Mouse (Mus musculus): Measurements from ENCODE around the gene Ablim2.
A peak's percentile ranks its signal among the peaks of the same experiment; 100 is the strongest.

Gene Ablim2

DNA sequence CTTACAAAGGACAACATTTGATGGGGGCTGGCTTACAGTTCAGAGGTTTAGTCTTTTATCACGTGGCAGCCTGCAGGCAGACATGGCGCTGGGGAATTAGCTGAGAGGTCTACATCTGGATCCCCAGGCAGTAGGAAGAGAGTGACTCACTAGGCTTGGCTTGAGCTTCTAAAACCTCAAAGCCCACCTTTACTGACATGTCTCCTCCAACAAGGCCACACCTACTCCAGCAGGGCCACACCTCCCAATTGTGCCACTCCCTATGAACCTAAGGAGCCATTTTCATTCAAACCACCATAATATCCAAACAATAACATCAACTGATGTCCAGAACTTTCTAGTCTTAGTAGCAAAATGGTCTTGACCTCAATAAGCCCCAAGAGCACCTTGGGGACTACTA, 12.6 kb downstream of the Ablim2 start:
- no peak for DNase-seq (ENCODE audit: low read depth, low spot score)

DNA sequence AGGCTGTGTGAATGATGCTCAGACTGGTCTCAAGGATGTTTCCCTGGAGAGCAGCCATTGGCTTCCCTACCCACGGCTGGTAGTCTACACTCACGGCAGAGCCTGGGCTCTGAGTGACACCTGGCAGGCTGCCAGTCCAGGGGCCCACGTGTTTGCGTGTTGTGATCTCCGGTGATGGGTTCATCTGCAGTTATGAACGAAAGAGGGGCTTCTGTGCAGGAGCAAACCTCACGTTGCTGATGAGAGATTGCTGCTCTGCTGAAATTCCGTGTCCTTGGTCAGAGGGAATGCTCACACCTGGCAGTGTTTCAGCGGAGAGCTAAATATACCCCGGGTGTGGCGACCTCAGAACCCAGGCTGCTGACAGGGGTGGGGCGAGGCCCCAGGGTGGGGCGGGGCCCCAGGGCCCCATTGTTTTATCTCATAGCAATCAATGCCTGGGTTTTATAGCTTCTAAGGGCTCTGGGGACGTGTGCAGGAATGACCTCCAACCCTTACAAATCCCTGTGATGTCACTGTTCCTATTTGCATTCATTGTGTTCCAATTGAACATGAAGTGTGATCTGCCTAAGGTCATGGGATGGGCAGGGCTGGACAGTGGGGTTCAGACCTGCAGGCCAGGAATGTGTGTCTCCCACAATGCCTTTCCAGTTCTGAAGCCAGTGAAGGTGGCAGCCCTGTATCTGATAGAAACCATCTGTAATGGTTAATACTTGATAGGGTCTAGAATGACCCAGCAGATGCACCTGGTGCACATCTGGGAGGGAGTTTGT, 13.4 kb downstream of the Ablim2 start:
- no peak for DNase-seq (ENCODE audit: low read depth, low spot score)

GRCm38 (mm10) chr5:35773274-35774136, 15.8 kb downstream of the Ablim2 start:
- DNase-seq (ENCODE audit: low read depth, low spot score), result no peak

- DNase-seq (ENCODE audit: low read depth, low spot score), result no peak
Observed at GRCm38 (mm10) chr5:35774137-35774424, 16.4 kb downstream of the Ablim2 start.

DNA sequence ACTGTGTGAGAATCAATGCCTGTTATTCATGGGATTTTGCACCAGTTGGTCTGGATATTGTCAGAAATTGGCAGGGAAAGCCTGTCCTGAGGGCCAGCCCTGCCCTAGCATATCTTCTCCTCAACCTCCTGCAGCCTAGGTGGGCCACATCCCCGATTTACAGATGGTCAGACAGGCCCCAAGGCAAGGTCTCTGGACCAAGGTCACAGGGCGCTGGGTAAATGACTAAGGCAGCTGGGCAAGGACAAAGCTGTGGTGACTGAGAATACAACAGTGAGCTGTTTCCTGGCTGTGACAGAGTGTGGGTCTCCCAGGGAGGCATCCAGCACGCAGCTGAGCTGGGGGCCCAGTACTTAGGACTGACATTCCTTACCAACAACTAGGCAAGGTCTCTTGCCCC, 23.4 kb downstream of the Ablim2 start:
- DNase-seq (ENCODE audit: low read depth, low spot score), result no peak

DNA sequence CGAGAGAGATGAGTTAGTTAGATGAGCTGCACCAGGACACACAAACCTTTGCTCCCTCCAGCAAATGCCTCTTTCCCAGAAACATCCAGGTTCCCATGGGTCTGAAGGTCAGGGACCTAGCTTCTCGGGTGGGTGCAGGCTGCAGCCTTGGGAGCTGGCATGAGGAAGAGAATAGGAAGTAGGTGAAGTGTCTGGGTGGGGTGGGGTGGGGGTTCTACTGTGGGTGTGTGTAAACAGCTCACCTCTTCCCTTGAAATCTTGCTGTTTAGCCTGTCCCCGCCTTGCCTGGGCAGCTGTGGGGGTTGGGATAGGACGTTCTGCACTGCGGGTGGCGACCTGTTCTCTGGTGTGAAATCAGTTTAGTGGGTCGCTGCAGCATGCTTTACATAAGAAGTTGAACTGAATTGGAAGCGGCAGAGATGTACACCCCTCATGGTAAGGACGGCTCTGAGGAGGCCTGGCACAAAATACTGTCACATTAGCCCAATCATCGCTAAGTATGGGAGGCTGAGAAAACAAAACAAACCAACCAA, 25.0 kb downstream of the Ablim2 start:
- no peak for DNase-seq (ENCODE audit: low read depth, low spot score)

- DNase-seq (ENCODE audit: low read depth, low spot score), result no peak
Observed at GRCm38 (mm10) chr5:35785853-35786252, 28.2 kb downstream of the Ablim2 start.

DNA sequence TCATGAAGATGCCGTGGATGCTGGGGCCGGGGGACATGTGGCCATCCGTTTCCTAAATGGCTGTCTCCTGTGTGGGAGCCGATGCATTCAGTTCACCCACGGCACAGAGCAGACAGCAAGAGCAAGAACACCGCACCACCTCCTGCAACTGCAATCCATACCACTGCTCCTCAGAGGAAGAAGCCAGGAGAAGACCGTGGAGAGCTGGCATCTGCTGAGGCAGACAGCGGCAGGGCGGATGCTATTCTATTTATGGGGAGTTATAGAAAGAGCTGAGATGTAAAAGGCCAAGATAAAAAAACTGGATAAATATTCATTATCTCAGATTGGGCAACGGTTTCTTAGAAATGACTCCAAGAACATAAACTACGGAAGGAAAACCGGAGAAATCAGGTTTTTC, 30.2 kb downstream of the Ablim2 start:
- no peak for DNase-seq (ENCODE audit: low read depth, low spot score)

DNA sequence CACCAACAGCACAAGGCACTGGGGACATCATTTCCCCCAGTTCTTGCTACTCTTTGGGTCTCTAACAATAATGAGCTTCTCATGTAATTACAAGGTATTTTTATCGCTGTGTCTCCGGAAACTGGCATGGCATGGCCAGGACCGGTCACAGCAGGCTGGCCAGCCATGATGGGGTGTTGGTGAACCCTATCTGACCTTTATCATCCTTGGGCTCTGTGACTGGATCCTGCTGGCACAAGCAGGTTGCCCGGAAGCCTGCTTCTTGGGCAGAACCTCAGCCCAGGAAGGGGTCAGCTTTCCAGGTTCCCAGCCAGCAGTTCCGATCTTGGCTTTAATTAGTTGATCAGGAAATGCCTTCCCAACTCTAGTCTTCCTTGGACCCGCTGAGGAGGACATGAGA, 31.0 kb downstream of the Ablim2 start:
- no peak for DNase-seq (ENCODE audit: low read depth, low spot score)

DNA sequence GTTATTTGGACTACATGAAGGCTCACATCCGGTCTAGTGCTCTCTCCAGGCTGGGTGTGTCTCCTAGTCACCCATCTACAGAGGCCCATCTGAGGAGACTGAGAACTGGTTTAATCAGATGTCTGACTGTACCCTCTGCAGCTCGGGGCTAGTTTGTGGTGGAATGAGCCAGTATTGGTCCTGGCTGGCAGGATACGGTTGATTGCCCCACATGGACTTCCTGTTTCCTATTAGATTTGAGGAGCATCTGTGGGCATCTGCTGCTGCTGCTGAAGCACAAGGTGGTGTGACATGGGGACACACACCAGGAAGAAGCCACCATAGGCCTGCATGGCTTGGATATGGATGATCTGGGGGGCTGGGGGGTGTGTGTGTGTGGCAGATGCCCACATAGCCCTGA, 32.0 kb downstream of the Ablim2 start:
- DNase-seq (ENCODE audit: low read depth, low spot score), result no peak

DNA sequence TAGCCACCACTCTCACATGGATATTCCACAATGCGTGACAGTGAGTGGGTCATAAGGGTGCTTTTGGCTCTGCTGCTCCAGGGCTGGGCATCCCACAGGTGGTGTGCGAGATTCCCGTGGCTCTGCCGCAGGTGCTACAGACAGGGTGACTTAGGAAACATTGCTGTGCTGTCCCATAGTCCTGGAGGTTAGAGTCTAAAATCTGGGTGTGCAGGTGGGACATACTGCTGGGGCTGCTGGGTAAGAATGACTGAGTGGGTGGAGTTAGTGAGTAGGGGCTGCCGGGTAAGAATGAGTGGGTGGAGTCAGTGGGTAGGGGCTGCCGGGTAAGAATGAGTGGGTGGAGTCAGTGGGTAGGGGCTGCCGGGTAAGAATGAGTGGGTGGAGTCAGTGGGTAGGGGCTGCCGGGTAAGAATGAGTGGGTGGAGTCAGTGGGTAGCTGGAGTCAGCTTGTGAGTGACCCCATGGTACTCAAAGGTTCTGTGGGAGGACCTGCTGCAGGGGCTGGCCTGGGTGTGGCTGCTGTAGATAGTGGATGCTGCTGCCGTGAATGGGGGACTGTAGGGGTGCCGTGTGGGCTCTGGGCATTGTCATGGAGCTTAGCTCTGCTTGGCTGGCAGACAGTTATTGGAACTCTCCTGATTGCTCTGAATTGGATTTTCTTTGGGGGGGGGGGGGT, 32.8 kb downstream of the Ablim2 start:
- no peak for DNase-seq (ENCODE audit: low read depth, low spot score)

GRCm38 (mm10) chr5:35793971-35794370, 36.3 kb downstream of the Ablim2 start:
- DNase-seq (ENCODE audit: low read depth, low spot score), result no peak

DNA sequence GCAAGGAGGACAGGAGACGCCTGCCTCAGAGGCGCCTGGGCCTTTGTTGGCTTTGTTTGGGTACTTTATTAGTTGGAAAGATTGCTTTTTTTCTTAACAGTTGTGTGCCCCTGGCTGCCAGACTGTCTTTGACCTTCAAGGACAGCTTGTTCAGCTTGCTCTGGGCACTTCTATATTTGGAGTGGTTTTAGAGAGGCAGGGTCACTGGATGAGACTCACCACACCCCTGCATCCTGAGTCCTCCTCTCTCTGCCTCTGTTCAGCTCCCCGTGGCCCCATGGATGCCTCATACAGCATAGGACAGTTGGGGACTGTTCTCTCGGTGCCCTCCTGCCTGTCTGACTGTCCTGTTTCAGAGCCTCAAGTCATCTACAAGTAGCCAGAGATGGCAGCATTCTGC, 37.3 kb downstream of the Ablim2 start:
- no peak for DNase-seq (ENCODE audit: low read depth, low spot score)

- peak; percentile 46 for DNase-seq (ENCODE audit: low read depth, low spot score)
Observed at GRCm38 (mm10) chr5:35795481-35796048, 37.9 kb downstream of the Ablim2 start.

DNA sequence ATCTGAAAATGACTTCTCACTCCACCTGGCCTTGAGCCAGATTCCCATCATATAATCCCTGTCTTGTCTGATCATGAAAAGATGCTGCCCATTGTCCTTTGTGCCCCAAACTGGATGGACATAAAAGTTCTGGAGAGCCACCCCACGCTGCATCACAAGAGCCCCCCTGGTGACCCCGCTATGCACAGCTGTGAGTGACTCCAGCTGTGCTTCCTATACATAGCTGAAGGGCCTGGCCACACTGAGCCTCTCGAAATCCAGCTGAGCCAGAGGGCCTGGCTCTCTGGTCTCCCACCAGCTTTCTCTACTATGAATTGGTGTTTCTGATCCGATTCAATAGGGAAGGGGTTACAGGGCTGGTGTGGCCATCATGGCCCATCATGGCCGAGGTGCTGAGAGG, 38.5 kb downstream of the Ablim2 start:
- DNase-seq (ENCODE audit: low read depth, low spot score), result no peak

- no peak for DNase-seq (ENCODE audit: low read depth, low spot score)
Observed at GRCm38 (mm10) chr5:35799090-35799489, 41.4 kb downstream of the Ablim2 start.

GRCm38 (mm10) chr5:35803416-35803815, 45.7 kb downstream of the Ablim2 start:
- no peak for DNase-seq (ENCODE audit: low read depth, low spot score)

- no peak for DNase-seq (ENCODE audit: low read depth, low spot score)
Observed at GRCm38 (mm10) chr5:35804685-35805084, 47.0 kb downstream of the Ablim2 start.

DNA sequence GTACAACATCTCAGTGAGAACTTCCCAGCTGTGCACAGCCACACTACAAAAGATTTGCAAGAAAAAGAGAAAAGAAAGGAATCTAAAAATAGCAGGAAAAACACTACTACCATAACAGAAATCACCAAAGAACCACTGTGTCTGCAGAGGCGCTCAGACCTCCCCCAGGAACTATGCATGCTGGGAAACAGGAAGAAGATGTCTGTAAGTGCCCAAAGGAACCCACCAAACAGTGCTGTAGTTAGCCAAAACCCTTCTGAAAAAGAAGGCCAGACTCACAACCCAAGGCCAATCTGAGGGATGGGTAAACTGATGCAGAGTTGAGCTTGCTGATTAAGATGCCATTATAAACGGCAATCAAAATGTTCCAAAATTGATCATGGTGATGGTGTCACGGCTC, 47.5 kb downstream of the Ablim2 start:
- DNase-seq (ENCODE audit: low read depth, low spot score), result no peak

DNA sequence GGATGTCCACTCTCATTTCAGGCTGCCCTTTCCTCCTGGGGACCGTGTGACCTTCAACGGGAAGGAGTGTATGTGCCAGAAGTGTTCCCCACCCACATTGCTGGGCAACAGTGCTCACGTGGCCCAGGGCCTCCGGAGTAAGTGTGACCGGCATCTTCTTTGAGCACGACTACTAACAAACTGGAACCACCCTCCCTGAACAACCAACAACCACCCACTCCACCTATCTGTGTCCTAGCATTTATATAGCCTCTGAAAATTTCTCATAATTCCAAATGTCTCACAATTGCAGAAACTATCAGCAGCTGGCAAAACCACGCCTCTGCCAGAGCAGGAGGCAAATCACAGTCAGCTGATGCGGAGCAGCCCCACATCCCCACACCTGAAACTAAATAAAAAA, 49.3 kb downstream of the Ablim2 start:
- no peak for DNase-seq (ENCODE audit: low read depth, low spot score)

DNA sequence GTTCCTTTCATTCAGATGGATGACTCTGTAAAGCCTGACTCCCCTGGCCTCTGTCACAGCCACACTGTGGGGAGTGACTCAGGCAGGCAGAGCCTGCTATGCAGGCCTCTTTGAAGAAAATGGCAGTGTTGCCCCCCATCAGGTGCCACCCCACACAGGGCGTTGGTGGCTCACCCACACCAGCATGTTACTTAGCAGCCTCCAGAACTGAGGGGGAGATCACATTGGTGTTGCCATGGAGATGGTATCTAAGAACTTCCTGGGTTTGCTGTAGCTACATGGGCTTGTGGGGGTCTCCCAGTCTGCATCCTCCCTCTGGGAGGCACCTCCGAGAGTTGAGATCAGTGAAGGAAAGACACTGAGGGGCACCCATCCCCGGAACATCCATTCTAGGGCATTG, 52.8 kb downstream of the Ablim2 start:
- no peak for DNase-seq (ENCODE audit: low read depth, low spot score)
